ENCODE assay signal across 12 mouse cellular contexts in the genomic region with DNA sequence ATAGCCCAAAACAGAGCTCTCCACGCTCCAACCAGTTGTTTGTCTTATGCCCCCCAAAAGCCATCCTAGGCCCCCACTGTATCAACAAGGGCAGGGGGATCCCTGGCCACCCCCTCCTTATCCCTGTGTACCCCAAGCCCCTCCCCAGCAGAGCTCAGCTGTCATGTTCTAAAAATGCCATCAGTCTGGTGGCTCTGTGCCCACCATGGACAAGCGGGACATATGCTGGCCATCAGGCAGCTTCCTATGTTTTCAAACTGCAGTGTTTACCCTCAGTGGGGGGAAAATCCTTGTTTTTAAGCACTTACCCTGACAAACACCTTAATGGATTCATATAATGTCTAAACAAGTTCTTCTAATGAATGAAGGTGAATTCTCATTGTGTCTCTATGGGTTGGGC.
"Had no signal": no experiment of that assay in that cellular context is flagged by ENCODE, and none has a peak within 500 bp of the region (broad histone marks: within the 10 kb centered on the region; RNA-seq: fewer than 3 reads in every experiment).

No protein-coding gene starts in this region.

- H3K9ac ChIP-seq: limb, embryonic 13.5 days; liver, embryonic 14.5 days; midbrain, embryonic 12.5 days; neural tube, embryonic 13.5 days had no signal

- DNase-seq: kidney, postnatal 36 days; layer of hippocampus, adult 9-11 months; layer of hippocampus, postnatal 36 days; lung, adult 18-20 months; right cerebral cortex, postnatal 14 days; thymus, postnatal 4 days had no signal

- H3K36me3 ChIP-seq: limb, embryonic 13.5 days; midbrain, embryonic 12.5 days; neural tube, embryonic 13.5 days had no signal

- H3K4me3 ChIP-seq: limb, embryonic 13.5 days; midbrain, embryonic 12.5 days; neural tube, embryonic 13.5 days had no signal

- H3K27me3 ChIP-seq: neural tube, embryonic 13.5 days had no signal

- H3K27ac ChIP-seq: kidney, postnatal 0 days; limb, embryonic 13.5 days; liver, embryonic 14.5 days; midbrain, embryonic 12.5 days; neural tube, embryonic 13.5 days had no signal

- ATAC-seq: midbrain, embryonic 16.5 days had no signal

- H3K9me3 ChIP-seq: limb, embryonic 13.5 days; midbrain, embryonic 12.5 days; neural tube, embryonic 13.5 days had no signal

- H3K4me2 ChIP-seq: limb, embryonic 13.5 days; midbrain, embryonic 12.5 days; neural tube, embryonic 13.5 days had no signal
